Mouse (Mus musculus) CD4-positive, CD25-positive, alpha-beta regulatory T cell, adult 4 months (primary cell): ENCODE results near the gene Cd4. TPM values are rescaled to one million over a fixed set of nuclear protein-coding genes. Genes with fewer than 3 reads are reported as not detected.
"Not testable (repeated sequence)": the region's sequence is repeated elsewhere in the genome, so short reads cannot be mapped to it uniquely, and the experiment has no call there.

Experiments used
- ATAC-seq: one replicate; pipeline ENCODE4 v1.8.0; 2017
- polyA plus RNA-seq, 2 experiments: library from polyadenylated mRNA; unstranded; fragments of 100-300 nt; shearing (Covaris generic); gene quantifications; one replicate each; pipeline ENCODE4 v1.2.1; 2017

Cd4 gene
- polyA plus RNA-seq, 2 experiments from 2014 or later, result 268 to 648 TPM

DNA sequence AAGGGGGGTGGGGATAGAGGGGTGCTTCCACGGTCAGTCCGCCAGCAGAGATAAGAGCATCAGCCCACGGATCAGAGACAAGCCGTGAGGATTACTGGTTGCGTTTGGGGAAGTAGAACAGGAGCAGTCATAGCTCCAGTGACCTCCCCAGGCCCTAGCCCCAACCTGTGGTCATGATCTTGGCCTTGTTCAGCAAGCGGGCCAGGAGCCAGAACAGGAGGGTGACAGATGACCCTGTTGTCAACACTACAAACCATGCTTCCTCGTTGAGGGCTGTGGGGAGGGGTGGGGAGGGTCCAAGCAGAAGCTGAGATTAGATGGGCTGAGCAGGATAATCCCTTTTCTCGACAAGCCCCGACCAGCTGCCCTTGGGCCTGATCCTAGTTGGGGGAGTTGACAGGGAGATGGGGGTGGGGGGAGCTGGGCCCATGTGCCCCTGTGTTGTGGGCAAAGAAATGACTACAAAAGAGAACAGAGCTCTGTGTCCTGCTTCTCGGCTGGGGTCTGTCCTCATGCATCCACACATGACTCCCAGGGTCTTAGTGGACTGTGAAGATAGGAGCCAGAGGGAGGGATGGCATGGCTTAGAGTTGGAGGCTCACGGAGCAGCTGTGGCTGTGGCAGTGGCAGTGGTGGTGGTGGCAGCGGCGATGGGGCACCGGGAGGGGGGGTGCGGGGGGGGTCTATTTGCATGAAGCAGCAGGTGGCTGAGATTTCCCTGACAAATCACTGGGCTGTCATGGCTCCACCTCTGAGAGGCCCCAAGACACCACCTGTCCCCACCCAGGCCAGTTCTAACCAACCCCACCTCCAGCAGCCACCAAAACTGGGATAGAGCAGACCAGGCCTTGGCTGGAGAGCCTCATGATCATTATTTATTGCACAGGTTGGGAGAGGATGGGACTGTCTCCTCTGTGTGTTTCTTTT, 47.5 kb downstream of the Cd4 start, which contains the start of gene Gnb3:
Gnb3 (minus strand) TSS at position 35 of the 927 bp plus-strand sequence.
- ATAC-seq, result no peak

DNA sequence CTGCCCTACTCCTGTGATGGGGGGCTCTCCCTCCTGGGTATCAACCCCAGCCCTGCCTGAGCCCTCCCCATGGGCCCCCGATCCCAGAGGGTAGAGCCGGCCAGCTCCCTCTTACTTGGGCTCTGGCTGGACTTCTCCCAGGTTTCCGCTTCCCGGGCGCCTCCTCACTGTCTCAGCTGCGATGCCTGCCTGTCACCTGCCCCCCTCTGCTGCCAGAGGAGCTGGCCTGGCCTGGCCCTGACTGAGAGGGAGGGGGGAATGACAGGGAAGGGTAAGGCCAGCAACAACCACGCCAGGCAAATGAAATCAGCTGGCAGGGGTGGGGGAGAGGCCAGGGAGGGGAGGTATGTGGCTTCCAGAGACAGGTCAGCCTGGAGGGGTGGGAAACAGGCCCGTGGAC, 48.2 kb downstream of the Cd4 start:
- ATAC-seq, result no peak

GRCm38 (mm10) chr6:124836411-124836810, 51.6 kb downstream of the Cd4 start:
- ATAC-seq, result no peak

DNA sequence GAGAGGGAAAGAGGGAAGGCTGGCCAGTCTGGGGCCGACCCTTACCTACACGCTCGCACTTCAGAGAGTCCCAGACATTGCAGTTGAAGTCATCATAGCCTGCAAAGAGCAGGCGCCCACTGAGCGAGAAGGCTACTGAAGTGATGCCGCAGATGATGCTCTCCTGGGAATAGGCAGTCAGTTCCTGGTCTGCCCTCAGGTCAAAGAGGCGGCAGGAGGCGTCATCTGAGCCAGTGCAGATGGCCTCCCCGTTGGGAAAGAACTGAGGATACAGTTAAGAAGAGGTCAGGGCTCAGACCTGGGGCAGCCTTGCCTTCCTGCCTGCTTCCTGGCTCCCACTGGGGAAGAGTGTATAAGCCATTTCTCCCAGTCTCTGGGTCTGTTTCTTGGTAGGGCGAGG, 52.5 kb downstream of the Cd4 start:
- ATAC-seq, result no peak

DNA sequence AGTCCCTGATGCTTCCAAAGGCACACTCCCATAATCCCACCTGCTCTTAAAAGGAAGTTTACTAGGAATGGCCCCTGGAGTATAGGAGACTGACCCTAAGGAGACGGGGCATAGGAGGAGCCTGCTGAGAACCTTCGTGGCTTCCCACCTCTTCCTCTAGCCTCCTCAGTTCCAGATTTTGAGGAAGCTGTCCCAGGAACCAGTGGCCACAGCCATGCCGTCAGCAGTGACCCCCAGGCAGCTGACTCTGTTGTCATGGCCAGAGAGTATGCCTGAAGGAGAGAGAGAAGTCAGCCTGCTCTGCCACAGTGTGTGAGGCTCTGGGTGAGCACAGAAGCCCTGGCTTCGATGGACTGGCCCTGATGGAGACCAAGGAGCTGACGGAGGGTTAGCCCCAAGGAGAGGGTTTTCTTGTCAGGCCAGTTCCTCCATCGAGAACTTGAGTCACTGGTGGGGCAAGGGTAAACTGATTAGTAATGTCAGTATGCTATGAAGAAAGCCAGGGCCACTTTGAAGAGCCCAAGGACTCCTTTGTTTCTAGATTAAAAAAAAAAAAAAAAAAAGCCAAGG, 53.4 kb downstream of the Cd4 start:
- no peak for ATAC-seq

GRCm38 (mm10) chr6:124831649-124832048, 56.4 kb downstream of the Cd4 start:
- ATAC-seq, result no peak

DNA sequence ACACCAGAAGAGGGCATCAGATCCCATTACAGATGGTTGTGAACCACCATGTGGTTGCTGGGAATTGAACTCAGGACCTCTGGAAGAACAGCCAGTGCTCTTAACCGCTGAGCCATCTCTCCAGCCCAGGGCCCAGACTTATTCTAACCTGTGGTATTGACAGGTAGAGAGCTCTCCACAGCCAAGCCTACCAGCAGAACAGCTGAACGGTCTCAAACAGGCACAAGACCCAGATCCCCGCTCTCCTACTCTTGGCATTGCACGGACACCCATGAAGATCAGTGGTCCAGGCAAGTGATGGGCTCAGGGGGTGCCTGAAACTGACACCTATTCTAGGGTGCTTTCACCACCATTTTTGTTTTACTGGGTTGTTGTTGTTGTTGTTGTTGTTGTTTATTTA, 56.8 kb downstream of the Cd4 start:
- not testable (repeated sequence) for ATAC-seq

DNA sequence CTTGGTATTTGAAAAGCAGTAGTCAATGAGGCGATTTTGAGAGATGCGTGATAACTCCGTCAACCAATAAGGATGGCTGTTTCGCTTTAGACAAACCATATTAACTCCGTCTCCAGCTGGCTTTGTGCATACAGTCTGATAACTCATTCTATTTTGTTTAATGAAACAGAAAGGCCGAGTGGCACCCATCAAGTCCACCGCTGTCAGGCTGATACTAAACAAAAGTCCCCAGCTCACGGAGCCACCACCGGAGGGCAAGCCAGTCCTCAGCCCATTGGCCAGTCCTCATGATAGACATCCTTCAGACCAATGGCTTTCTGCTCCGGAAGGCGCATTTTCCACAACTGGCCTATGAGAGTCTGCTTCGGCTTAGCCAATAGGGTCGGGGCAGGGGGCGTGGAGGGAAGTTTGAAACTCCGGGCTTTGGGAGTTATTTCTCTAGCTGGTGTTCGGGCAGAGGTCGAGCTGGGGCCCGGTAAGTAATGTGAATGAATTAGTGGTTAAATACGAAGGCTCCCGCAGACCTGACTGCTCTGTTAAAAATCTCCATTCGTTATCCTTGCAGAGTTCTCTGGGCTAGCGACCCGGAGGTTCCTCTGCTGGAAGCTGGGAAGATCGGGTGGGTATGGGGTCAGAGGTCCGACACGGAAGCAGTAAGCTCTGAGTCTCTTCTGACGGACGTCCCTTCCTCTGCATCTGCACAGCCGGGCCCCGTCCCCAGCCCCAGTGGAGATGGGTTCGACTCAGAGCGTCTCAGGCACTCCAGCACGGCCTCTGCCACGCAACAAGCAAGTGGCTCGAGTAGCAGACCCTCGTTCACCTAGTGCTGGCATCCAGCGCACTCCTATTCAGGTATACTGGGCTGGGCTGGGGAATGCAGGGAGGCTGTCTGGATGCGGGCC, 58.0 kb downstream of the Cd4 start:
- ATAC-seq, result peak; percentile 73

DNA sequence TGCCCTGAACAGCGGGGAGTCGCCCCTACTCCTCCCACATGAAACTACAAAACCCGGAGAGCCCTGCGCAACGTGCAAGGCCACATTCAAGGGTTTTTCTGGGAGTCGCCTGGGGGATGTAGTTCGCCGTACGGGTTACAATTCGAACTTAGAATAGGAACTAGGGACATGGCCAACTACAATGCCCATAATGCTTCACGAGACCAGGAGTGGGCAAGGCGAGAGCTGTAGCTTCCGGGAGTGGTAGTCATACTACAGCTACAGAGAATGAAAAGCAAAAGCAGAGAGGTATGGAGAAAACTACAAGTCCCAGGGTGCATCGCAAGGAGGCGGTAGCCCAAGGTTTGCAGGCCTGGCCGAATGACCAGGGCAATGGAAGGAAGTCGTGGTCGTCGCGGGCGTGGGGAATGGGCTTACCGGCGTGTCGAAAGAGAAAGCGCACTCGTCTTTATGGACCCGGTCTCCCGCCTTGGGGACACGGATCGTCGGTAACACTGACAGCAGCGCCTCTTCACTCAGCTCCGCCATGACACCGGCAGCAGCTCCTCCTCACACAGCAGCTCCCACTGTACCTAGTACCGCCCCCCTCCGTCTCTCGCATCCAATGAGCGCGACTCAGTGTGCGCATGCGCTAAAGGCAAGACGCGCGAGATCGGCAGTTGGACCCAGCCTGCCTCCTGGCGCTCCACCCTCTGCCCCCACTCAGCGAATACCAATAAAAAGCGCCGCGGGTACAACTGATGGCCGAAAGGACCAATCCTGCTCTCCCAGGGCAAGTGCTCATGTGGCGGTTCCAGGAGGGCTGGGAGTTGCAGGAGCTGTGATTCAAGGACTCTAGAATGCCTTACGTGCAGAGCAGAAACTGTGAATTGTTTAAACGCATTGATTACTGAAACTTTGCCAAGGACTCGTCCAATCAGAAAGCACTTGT, 58.9 kb downstream of the Cd4 start, which contains the start of the genes Usp5 and Cdca3:
Usp5 (minus strand) TSS at position 617 of the 931 bp plus-strand sequence.
Cdca3 (plus strand) TSS at position 680 of the 931 bp plus-strand sequence.
- peak; percentile 79 for ATAC-seq

DNA sequence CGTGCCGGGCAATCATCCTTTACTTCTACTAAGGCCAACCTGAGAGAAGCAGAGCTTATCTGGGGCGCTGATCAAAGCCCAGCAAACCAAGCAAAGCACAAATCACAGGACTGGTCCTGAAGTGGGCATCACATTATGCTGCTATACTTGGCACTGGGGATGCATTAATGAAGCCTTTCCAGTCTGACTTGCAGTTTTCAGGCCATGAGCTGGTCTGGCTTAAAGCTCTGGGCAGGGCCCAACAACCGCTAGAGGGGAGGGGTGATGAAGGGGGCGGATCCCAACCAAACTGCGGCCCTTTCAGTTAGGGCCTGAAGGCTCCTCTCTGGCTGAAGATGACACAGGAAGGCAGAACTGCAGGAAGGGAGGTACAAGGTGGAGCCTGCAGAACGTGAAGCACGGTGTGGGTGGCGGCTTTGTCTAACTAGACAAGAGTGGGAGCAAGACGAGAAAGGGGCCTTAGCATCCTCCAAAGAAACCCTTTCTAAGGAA, 59.9 kb downstream of the Cd4 start:
- no peak for ATAC-seq

DNA sequence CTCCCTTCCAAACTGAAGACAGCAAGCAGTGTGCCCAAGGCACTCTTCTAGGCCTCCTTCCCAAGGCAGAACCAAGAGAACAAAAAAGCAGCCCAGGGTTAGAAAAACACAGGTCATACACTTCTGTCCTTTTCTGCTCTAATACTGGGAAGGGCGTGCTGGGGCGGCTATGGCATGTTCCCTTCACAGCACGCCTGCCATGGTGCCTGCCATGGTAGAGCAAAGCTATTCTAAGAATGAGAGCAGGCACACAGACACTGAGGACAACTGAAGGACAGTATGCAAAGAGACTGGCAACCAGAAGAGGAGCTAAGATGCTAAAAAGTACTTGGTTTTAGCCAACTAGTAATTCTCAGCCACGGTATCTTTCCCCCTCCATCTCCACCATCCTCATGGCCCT, 66.0 kb downstream of the Cd4 start:
- ATAC-seq, result no peak

DNA sequence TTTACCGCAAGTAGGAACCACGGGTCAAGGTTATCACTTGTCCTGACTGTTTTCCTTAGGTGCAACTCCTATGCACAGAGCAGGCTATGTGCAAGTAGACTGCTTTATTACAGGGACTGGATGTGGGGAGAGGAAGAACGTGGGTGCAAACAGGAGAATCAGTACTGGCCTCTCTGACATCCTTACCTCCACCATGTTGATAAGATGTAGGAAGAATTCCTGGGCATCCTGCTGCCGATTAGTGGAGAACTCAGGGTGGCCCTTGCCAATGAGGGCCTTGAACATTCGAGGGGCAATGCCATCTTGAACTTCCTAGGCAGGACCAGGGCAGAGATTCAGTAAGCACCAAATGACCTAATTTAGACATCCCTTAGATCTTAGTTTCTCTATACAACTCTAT, 67.1 kb downstream of the Cd4 start:
- ATAC-seq, result no peak

DNA sequence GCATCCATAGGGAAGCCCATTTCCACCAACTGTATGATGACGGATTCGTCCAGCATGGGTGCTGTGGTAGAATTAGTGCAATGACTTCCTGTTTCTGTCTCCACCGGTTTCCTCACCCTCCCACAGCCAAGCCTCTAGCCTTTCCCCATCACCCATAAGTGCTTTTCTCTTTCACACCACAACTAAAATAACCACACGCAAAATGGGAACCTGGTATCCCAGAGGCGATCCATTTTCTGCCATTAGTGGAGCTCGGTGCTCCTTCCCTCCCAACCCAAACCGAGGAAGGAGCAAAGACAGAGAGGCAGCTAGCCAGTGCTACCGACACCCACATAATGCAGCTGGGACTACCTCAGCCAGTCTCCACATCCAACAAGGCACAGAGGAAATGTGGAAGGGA, 70.0 kb downstream of the Cd4 start:
- no peak for ATAC-seq

GRCm38 (mm10) chr6:124817563-124817962, 70.5 kb downstream of the Cd4 start:
- ATAC-seq, result no peak

DNA sequence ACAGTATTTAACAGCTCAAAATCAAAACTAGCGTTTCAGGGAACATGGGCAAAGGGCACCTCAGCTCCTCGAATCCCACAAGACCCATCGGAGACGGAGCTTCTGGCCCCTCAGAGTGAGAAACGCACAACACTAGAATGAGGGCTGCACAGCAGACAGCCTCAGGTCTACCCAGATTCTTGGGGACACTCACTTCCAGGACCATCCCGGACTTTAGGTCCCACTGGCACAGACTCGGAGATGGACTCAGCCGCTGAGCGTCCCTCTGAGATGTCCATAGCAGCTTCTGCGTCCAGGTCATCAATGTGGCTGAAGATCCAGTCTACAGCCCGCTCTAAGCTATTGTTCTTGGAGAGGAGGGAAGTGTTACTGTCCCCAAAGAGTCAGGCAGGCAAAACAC, 70.9 kb downstream of the Cd4 start:
- ATAC-seq, result no peak

DNA sequence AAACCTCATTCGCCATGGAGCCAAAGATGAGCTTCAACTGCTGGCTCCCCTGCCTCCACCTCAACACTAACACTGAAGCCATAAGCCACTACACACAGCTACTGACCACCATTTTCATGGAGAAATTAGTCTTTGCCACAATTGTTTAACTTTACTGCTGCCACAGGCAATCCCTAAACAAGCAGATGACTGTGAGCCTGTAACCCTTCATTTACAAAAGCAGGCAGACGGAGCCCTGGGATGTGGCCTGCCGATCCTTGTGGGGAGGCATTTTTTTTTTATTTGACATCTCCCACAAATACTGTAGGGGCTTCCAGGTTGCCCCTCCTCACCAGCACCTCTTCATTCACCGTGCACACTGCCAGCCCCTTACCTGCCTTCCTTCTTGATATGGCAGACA, 71.4 kb downstream of the Cd4 start:
- ATAC-seq, result no peak

- no peak for ATAC-seq
Measured at GRCm38 (mm10) chr6:124814858-124815774, 72.9 kb downstream of the Cd4 start.
